Mouse (Mus musculus): ENCODE data around the gene Mindy1. TPM values are rescaled to one million over a fixed set of nuclear protein-coding genes. Genes with fewer than 3 reads are reported as not detected.

Mindy1 gene
- polyA plus RNA-seq, 1 experiment from 2014 or later: 48.2 TPM

DNA sequence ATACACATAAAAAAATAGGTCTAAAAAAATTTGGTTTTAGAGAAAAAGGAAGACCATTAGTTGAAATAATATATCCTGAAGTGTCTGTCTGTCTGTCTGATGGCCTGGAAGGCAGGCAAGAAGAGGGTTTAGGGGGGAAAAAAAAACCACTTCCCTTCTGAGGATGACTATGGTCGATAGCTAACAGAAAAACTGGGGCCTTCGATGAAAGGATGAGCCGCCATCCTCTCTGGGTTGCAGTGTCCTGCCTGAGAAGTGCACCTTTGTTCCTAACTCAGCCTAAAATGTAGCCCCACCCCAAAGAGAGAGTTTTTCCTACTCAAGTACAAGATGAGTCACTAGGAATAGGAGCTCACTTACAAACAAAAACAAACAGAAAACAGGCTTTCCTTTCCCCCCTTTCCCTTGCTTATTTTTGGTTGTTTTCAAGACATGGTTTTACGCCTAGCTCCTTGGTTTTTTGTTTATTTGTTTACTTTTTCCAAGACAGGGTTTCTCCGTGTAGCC is 4.7 kb upstream of the Mindy1 start:
- 87% methylated on average over 5 of the region's 5 CpGs for WGBS
- ATAC-seq (ENCODE audit: low FRiP score, low TSS enrichment): no peak
- Histone ChIP-seq H3K9ac (replicated peaks; ENCODE audit: low read length) (no peak overlapping the region), H3K4me3 (replicated peaks; ENCODE audit: low read depth, low read length) (no peak overlapping the region), H3K27ac (replicated peaks; ENCODE audit: low read depth, low read length) (no peak overlapping the region), H3K27me3 (ENCODE audit: control insufficient read depth, insufficient read depth, low read length) (no peaks in the 10 kb centered on the region), H3K9me3 (ENCODE audit: control insufficient read depth, low read length) (no peaks in the 10 kb centered on the region), H3K4me1 (ENCODE audit: control insufficient read depth, insufficient read depth, low read length) (0 out of 2 replicates have a peak, but pooled peaks cover 7% of the 10 kb centered on the region), H3K36me3 (ENCODE audit: control insufficient read depth, insufficient read depth, low read length) (no peaks in the 10 kb centered on the region), H3K4me2 (ENCODE audit: low read length) (no peak overlapping the region)
- DNase-seq: no peak

DNA sequence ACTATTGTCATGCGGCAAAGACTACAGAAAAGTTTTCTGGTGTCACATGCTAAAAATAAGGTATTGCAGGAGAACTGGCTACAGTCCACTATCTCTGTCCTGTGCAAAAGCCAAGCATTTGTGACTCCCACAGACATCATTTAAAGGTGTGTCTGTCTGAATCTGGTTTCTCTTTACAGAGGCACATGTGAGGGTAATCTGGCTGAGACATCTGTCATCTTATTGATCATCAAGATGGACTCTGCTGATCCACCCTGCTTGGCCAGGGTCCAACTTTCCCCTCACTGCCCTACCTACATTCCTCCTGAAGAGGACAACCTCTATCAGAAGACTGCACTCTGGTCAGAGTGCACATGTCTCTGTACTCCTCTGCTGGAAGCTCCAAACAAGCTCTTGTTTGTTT is 4.0 kb upstream of the Mindy1 start:
- ATAC-seq (ENCODE audit: low FRiP score, low TSS enrichment) (no peak), DNase-seq (no peak)
- H3K36me3 ChIP-seq (ENCODE audit: control insufficient read depth, insufficient read depth, low read length): no peaks in the 10 kb centered on the region
- WGBS: 89% methylated on average over 1 of the region's 1 CpGs
- no peaks in the 10 kb centered on the region for H3K27me3 ChIP-seq (ENCODE audit: control insufficient read depth, insufficient read depth, low read length)
- H3K4me1 ChIP-seq (ENCODE audit: control insufficient read depth, insufficient read depth, low read length): peaks cover 8% of the 10 kb centered on the region; the same call in 1 of the 2 replicates
- no peak overlapping the region for H3K4me3 ChIP-seq (replicated peaks; ENCODE audit: low read depth, low read length)
- no peaks in the 10 kb centered on the region for H3K9me3 ChIP-seq (ENCODE audit: control insufficient read depth, low read length)
- H3K27ac ChIP-seq (replicated peaks; ENCODE audit: low read depth, low read length): no peak overlapping the region
- no peak overlapping the region for H3K9ac ChIP-seq (replicated peaks; ENCODE audit: low read length)
- no peak overlapping the region for H3K4me2 ChIP-seq (ENCODE audit: low read length)

DNA sequence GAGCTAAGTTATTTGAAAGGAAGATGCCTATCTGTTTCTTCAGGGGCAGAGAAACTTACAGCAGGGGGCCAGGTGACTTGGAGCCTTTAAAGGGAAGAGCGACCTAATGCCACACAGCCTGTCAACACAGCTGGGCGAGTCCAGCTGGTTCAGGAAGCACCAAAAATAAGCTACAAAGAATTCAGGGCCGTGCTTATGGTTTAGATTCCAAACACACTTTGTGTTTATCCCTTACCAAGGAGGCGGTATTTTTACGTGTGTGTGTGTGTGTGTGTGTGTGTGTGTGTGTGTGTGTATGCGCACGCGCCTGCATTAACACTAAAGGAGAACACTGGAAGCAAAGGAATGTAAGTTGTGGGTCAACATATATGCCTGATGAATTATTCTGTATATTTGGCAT is 398 bp upstream of the Mindy1 start:
- WGBS: 30% methylated on average over 8 of the region's 8 CpGs
- Histone ChIP-seq H3K27ac (replicated peaks; ENCODE audit: low read depth, low read length) (peak overlapping the region; percentile 94), H3K36me3 (ENCODE audit: control insufficient read depth, insufficient read depth, low read length) (no peaks in the 10 kb centered on the region), H3K27me3 (ENCODE audit: control insufficient read depth, insufficient read depth, low read length) (no peaks in the 10 kb centered on the region), H3K4me2 (ENCODE audit: low read length) (peak overlapping the region; percentile 90), H3K9me3 (ENCODE audit: control insufficient read depth, low read length) (no peaks in the 10 kb centered on the region), H3K4me3 (replicated peaks; ENCODE audit: low read depth, low read length) (peak overlapping the region; percentile 68), H3K9ac (replicated peaks; ENCODE audit: low read length) (peak overlapping the region; percentile 76), H3K4me1 (ENCODE audit: control insufficient read depth, insufficient read depth, low read length) (peaks cover 28% of the 10 kb centered on the region)
- DNase-seq (peak; percentile 61), ATAC-seq (ENCODE audit: low FRiP score, low TSS enrichment) (no peak)

DNA sequence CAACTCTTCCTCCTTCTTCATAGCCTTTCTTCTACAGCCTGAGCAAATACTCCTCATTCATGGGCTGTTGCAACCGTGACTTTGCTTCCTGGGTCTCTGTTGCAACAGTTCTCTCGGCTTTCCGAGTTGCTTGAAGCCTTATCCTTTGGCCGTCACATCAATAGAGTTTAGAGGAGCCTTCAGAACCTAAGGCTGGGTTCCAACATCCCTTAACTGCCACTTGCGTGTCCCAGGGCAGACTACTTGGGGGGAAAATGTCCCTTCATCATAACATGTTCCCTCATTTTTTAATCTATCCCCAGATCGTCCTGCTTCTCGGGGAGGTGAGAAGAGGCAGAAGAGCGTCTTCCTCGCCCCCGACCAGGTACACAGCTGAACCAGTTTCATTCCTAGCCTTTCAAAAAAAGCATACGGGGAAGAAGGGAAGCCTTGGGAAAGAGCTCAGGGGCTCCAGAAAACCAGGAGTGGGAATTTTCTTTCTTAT is 1.3 kb downstream of the Mindy1 start:
- H3K4me3 ChIP-seq (replicated peaks; ENCODE audit: low read depth, low read length): peak overlapping the region; percentile 68
- WGBS: under 1% methylated on average over 11 of the region's 11 CpGs
- H3K27me3 ChIP-seq (ENCODE audit: control insufficient read depth, insufficient read depth, low read length): no peaks in the 10 kb centered on the region
- ATAC-seq (ENCODE audit: low FRiP score, low TSS enrichment): no peak
- H3K4me1 ChIP-seq (ENCODE audit: control insufficient read depth, insufficient read depth, low read length): peaks cover 28% of the 10 kb centered on the region
- H3K9ac ChIP-seq (replicated peaks; ENCODE audit: low read length): peak overlapping the region; percentile 76
- H3K9me3 ChIP-seq (ENCODE audit: control insufficient read depth, low read length): no peaks in the 10 kb centered on the region
- H3K36me3 ChIP-seq (ENCODE audit: control insufficient read depth, insufficient read depth, low read length): peaks cover 1% of the 10 kb centered on the region; the same call in 1 of the 2 replicates
- peak overlapping the region; percentile 90 for H3K4me2 ChIP-seq (ENCODE audit: low read length)
- DNase-seq: peak; percentile 52
- H3K27ac ChIP-seq (replicated peaks; ENCODE audit: low read depth, low read length): peak overlapping the region; percentile 94

DNA sequence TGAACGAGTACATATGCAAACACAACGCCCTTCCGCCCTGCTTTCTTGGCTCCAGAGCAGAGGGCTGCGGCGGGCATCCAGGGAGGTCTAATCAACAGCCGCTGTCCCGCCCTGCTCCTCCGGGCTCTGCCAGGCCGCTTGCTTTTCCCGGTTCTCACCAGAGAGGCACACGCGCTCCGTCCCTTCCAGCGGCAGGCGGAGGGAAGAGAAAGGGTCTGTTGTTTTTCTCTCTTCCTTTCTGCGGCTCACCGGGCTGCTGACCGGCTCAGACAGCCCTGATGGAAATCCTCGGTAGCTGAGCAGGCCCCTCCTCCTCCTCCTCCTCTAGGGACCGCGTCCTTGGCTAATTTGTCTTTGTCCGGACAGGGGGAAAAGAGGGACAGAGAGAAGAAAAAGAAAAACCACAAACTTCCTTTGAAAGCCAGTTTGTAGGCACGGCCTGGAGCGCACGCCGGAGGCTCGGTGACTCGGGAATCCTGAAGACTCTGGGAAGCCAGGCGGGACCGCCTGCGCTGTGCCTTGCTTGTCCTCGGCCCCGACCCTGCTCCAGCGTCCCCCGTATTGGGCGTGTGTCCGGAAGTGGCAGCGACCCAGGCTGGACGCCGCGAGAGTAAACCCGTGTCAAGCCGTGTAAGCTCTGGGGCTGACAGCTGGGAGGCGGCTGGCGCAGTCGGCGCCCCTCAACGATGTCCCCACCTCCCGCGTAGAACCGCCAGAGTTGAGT is 1.9 kb downstream of the Mindy1 start:
- H3K36me3 ChIP-seq (ENCODE audit: control insufficient read depth, insufficient read depth, low read length): peaks cover 7% of the 10 kb centered on the region
- WGBS: under 1% methylated on average over 50 of the region's 51 CpGs
- H3K27ac ChIP-seq (replicated peaks; ENCODE audit: low read depth, low read length): peak overlapping the region; percentile 94
- no peaks in the 10 kb centered on the region for H3K9me3 ChIP-seq (ENCODE audit: control insufficient read depth, low read length)
- peak overlapping the region; percentile 90 for H3K4me2 ChIP-seq (ENCODE audit: low read length)
- H3K9ac ChIP-seq (replicated peaks; ENCODE audit: low read length): peak overlapping the region; percentile 76
- DNase-seq (peak; percentile 87), ATAC-seq (ENCODE audit: low FRiP score, low TSS enrichment) (peak; percentile 72)
- peaks cover 28% of the 10 kb centered on the region for H3K4me1 ChIP-seq (ENCODE audit: control insufficient read depth, insufficient read depth, low read length)
- H3K27me3 ChIP-seq (ENCODE audit: control insufficient read depth, insufficient read depth, low read length): no peaks in the 10 kb centered on the region
- peak overlapping the region; percentile 68 for H3K4me3 ChIP-seq (replicated peaks; ENCODE audit: low read depth, low read length)

DNA sequence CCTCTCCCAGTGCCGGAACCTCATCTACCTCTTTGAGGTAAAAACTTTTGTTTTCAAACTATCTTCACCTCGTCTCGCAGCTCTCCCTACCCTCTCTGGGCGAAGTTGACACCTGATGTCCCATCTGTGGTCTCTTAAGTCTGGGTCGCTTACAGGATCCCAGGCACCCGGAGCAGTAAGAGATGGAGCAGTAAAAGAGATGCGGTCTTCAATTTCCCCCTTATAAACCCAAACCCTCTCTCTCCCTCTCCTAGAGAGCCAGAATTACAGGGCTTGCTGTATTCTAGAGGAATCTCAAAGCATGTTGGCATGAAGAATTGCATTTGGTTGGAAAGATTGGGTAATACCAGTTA is 2.4 kb downstream of the Mindy1 start:
- no peak for ATAC-seq (ENCODE audit: low FRiP score, low TSS enrichment)
- Histone ChIP-seq H3K36me3 (ENCODE audit: control insufficient read depth, insufficient read depth, low read length) (peaks cover 13% of the 10 kb centered on the region), H3K4me2 (ENCODE audit: low read length) (peak overlapping the region; percentile 90), H3K27me3 (ENCODE audit: control insufficient read depth, insufficient read depth, low read length) (no peaks in the 10 kb centered on the region), H3K9ac (replicated peaks; ENCODE audit: low read length) (peak overlapping the region; percentile 76), H3K27ac (replicated peaks; ENCODE audit: low read depth, low read length) (peak overlapping the region; percentile 94), H3K4me3 (replicated peaks; ENCODE audit: low read depth, low read length) (peak overlapping the region; percentile 68), H3K9me3 (ENCODE audit: control insufficient read depth, low read length) (no peaks in the 10 kb centered on the region), H3K4me1 (ENCODE audit: control insufficient read depth, insufficient read depth, low read length) (peaks cover 28% of the 10 kb centered on the region)
- DNase-seq: no peak
- WGBS: 2% methylated on average over 7 of the region's 7 CpGs

DNA sequence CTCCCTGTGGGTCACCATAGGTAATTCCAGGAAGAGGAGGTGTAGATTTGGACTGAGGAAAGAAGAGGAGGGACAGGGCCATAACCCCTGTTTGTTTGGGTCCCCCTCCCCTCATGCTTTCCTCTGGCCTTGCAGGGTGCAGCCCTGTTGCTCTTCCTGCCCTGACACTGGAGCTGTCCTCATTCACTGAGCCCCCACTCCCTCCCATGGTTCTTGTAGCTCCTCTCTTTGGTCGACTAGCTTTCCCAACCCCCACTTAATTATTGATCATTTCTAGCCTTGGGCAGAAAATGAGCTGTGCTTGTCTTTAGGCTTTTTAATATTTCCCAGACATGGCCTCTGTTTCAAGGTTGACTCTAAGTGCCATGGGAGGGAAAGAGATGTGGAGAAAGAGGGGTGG is 2.9 kb downstream of the Mindy1 start:
- no peaks in the 10 kb centered on the region for H3K9me3 ChIP-seq (ENCODE audit: control insufficient read depth, low read length)
- peaks cover 28% of the 10 kb centered on the region for H3K4me1 ChIP-seq (ENCODE audit: control insufficient read depth, insufficient read depth, low read length)
- 0 out of 2 replicates have a peak overlapping the region, but pooled peaks have one; percentile 94 for H3K27ac ChIP-seq (replicated peaks; ENCODE audit: low read depth, low read length)
- peak overlapping the region; percentile 90 for H3K4me2 ChIP-seq (ENCODE audit: low read length)
- peak overlapping the region; percentile 68 for H3K4me3 ChIP-seq (replicated peaks; ENCODE audit: low read depth, low read length)
- no peaks in the 10 kb centered on the region for H3K27me3 ChIP-seq (ENCODE audit: control insufficient read depth, insufficient read depth, low read length)
- H3K9ac ChIP-seq (replicated peaks; ENCODE audit: low read length): peak overlapping the region; percentile 76
- ATAC-seq (ENCODE audit: low FRiP score, low TSS enrichment): no peak
- 11% methylated on average over 1 of the region's 1 CpGs for WGBS
- peak; percentile 9 for DNase-seq
- peaks cover 15% of the 10 kb centered on the region for H3K36me3 ChIP-seq (ENCODE audit: control insufficient read depth, insufficient read depth, low read length)

DNA sequence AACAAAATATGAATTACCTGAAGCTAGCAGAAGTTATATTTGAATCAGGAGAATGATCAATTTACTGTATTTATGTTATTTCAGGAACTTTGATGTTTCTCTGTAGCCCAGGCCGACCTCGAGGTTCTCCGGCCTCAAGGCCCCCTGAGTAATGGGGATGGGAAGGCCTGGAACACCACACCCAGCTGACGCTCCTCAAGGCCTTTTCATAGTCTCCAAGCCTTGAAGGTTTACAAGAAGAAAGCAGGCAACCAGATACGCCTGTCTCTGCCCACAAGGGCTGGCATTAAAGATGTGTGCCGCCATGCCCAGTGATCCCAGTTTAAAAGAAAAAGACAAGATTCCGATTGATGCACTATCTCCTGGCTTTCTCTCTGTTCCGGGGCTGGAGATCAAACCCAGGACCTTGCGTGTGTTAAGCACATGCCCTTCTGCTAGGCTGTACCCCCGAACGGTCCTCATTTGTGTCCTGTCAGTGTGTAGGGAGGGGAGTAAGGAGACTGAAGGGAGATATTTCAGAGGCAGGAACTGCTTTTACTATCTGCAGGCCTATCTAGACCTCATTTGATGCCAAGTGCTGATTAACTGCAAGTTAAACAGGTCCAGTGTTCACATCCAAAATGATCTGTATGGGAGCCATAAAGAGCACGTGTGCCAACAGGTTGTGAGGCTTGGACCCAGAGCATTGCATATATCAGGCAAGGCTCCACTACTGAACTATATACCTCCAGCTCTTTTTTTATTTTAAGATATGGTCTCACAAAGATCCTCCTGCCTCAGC is 3.5 kb downstream of the Mindy1 start:
- no peaks in the 10 kb centered on the region for H3K9me3 ChIP-seq (ENCODE audit: control insufficient read depth, low read length)
- no peak for ATAC-seq (ENCODE audit: low FRiP score, low TSS enrichment)
- peak overlapping the region; percentile 76; the same call in 1 of the 2 replicates for H3K9ac ChIP-seq (replicated peaks; ENCODE audit: low read length)
- H3K4me3 ChIP-seq (replicated peaks; ENCODE audit: low read depth, low read length): peak overlapping the region; percentile 68; the same call in 1 of the 2 replicates
- DNase-seq: no peak
- H3K36me3 ChIP-seq (ENCODE audit: control insufficient read depth, insufficient read depth, low read length): peaks cover 19% of the 10 kb centered on the region
- WGBS: 85% methylated on average over 12 of the region's 12 CpGs
- H3K4me2 ChIP-seq (ENCODE audit: low read length): peak overlapping the region; percentile 90
- H3K27me3 ChIP-seq (ENCODE audit: control insufficient read depth, insufficient read depth, low read length): no peaks in the 10 kb centered on the region
- no peak overlapping the region for H3K27ac ChIP-seq (replicated peaks; ENCODE audit: low read depth, low read length)
- H3K4me1 ChIP-seq (ENCODE audit: control insufficient read depth, insufficient read depth, low read length): peaks cover 28% of the 10 kb centered on the region
